Mouse (Mus musculus): ENCODE data around the gene Krt87. TPM values are rescaled to one million over a fixed set of nuclear protein-coding genes. Genes with fewer than 3 reads are reported as not detected.

Gene Krt87
- polyA plus RNA-seq, 1 experiment from 2014 or later = not detected

DNA sequence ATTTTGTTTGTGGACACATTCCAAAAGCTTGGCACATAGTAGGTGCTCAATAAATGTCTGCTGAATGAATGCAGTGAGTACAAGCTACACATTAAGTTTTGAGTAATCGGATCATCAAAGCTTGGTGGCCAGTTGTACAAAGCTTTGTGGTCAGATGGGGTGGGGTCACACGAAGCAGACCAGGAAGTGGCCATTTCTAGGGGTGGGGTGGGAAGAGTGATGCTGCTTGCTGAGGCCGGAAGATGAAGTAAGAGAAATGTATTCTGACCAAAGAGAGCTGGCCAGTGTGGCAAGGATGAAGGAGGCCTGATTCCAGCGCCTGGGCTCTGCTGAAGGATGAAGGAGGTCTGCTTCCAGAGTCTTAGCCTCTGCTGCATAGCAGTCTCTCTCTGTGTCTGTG lies 30.5 kb upstream of the Krt87 start:
- DNase-seq (ENCODE audit: low spot score) = no peak
- H3K4me3 ChIP-seq (ENCODE audit: low read depth, low read length) = no peak overlapping the region
- no peak for ATAC-seq (replicated peaks; ENCODE audit: low FRiP score, low TSS enrichment, low read depth)
- H3K9ac ChIP-seq (ENCODE audit: low read length) = no peak overlapping the region
- 81% methylated on average over 4 of the region's 4 CpGs for WGBS
- H3K4me2 ChIP-seq (ENCODE audit: low read length) = no peak overlapping the region
- H3K27ac ChIP-seq (ENCODE audit: low read depth) = no peak overlapping the region
- no peaks in the 10 kb centered on the region for H3K4me1 ChIP-seq (replicated peaks; ENCODE audit: control insufficient read depth, insufficient read depth, low read length)
- no peaks in the 10 kb centered on the region for H3K9me3 ChIP-seq (ENCODE audit: control insufficient read depth, low read length)
- H3K36me3 ChIP-seq (ENCODE audit: control insufficient read depth, insufficient read depth, low read length) = no peaks in the 10 kb centered on the region
- H3K27me3 ChIP-seq (replicated peaks; ENCODE audit: control insufficient read depth, insufficient read depth, low read length) = no peaks in the 10 kb centered on the region

DNA sequence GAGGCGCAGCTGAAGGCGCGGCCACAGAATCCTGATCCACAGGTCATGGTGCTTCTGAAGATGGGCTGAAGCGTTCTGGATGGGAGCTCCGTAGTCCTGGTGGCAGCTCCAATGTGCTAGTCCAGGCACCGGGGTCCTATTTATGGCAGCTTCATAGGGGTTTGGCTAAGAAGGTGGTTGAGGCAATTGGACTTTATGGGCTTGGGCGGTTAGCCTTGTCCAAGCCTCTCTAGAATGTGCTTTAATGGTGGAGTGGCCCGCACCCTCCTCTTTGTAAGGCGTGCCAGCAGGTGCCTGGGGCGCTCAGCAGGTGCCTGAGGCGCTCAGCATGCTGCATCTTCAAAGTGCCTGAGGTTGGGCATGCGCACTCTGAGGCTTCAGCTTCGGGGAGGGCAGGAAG lies 25.0 kb upstream of the Krt87 start, which contains the start of gene Krt81:
Krt81 (minus strand) TSS at position 101 of the 400 bp plus-strand sequence.
- Histone ChIP-seq H3K9ac (ENCODE audit: low read length) (no peak within 1 kb of the TSS), H3K4me1 (replicated peaks; ENCODE audit: control insufficient read depth, insufficient read depth, low read length) (no peaks in the 10 kb centered on the region), H3K4me2 (ENCODE audit: low read length) (no peak within 1 kb of the TSS), H3K27ac (ENCODE audit: low read depth) (no peak within 1 kb of the TSS), H3K36me3 (ENCODE audit: control insufficient read depth, insufficient read depth, low read length) (no peaks in the 10 kb centered on the region), H3K27me3 (replicated peaks; ENCODE audit: control insufficient read depth, insufficient read depth, low read length) (no peaks in the 10 kb centered on the region), H3K4me3 (ENCODE audit: low read depth, low read length) (no peak within 1 kb of the TSS), H3K9me3 (ENCODE audit: control insufficient read depth, low read length) (no peaks in the 10 kb centered on the region)
- ATAC-seq (replicated peaks; ENCODE audit: low FRiP score, low TSS enrichment, low read depth) (no peak), DNase-seq (ENCODE audit: low spot score) (no peak)
- 85% methylated on average over 13 of the region's 13 CpGs for WGBS

DNA sequence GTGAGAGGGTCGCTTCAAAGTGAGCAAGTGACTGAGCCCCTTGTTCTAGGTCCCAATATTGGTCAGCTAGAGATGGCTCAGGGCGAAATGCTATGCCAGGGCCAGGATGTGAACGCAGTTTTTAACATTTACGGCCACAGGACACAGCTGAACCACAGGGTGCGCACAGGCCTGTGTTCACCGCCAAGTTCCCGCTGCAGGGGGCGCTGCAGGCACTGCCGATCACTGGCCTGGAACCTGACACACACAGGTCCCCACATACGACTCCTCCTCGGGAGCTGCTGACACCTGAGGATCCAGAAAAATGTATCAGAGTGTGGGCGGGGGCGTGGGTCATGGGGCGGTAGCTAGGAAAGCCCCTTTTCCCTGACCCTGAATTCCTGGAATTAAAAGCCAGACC lies 20.7 kb upstream of the Krt87 start:
- Histone ChIP-seq H3K4me3 (ENCODE audit: low read depth, low read length) (no peak overlapping the region), H3K4me2 (ENCODE audit: low read length) (no peak overlapping the region), H3K36me3 (ENCODE audit: control insufficient read depth, insufficient read depth, low read length) (no peaks in the 10 kb centered on the region), H3K27me3 (replicated peaks; ENCODE audit: control insufficient read depth, insufficient read depth, low read length) (no peaks in the 10 kb centered on the region), H3K9ac (ENCODE audit: low read length) (no peak overlapping the region), H3K9me3 (ENCODE audit: control insufficient read depth, low read length) (no peaks in the 10 kb centered on the region), H3K4me1 (replicated peaks; ENCODE audit: control insufficient read depth, insufficient read depth, low read length) (no peaks in the 10 kb centered on the region), H3K27ac (ENCODE audit: low read depth) (no peak overlapping the region)
- no peak for ATAC-seq (replicated peaks; ENCODE audit: low FRiP score, low TSS enrichment, low read depth)
- 70% methylated on average over 14 of the region's 14 CpGs for WGBS
- no peak for DNase-seq (ENCODE audit: low spot score)

DNA sequence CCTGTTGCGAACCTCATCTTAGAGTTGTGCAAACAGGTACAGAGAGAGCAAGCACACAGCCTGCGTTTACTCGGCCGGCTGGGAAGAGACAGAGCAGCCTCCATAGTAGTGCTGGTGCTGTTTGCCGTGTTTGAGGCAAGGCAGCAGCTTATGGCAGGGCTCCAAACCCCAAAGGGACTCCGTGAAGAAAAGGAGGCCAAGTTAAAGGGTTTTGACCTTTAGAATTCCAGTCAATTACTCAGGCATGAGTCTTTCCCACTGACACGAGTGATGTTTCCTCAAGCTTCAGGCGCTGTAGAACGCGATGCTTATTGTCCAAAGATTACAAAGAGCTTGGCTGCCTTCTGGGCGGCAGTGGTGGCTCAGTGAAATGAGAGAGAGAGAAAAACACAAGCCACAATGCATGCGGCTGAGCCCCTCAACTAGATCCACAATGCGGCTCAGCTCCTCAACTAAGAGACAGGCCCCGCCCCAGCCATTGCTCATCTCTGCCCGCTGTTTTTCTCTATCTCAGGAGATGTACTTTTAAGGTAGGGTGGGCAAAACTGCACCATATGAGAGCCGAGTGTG lies 19.8 kb upstream of the Krt87 start:
- Histone ChIP-seq H3K4me2 (ENCODE audit: low read length) (no peak overlapping the region), H3K4me3 (ENCODE audit: low read depth, low read length) (no peak overlapping the region), H3K9me3 (ENCODE audit: control insufficient read depth, low read length) (no peaks in the 10 kb centered on the region), H3K36me3 (ENCODE audit: control insufficient read depth, insufficient read depth, low read length) (no peaks in the 10 kb centered on the region), H3K9ac (ENCODE audit: low read length) (no peak overlapping the region), H3K4me1 (replicated peaks; ENCODE audit: control insufficient read depth, insufficient read depth, low read length) (no peaks in the 10 kb centered on the region), H3K27me3 (replicated peaks; ENCODE audit: control insufficient read depth, insufficient read depth, low read length) (no peaks in the 10 kb centered on the region), H3K27ac (ENCODE audit: low read depth) (no peak overlapping the region)
- 64% methylated on average over 16 of the region's 16 CpGs for WGBS
- no peak for DNase-seq (ENCODE audit: low spot score)
- no peak for ATAC-seq (replicated peaks; ENCODE audit: low FRiP score, low TSS enrichment, low read depth)

DNA sequence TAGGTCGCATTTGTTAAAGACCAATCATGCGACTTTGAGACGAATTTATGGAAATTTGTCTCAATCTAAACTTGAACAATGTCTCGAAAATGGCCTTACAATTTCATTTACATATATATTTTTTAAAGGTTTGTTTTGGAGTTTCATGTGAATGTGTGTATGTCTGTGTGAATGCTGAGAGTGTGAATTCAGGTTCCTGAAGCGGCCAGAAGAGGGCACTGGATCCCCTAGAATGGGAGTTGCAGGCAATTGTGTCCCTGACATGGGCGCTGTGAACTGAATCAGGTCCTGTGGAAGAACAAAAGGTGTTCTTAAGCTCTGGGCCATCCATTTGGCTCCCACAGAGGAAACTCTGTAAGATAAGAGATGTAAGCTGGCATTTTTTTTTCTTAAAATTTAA lies 17.3 kb upstream of the Krt87 start:
- H3K4me2 ChIP-seq (ENCODE audit: low read length) = no peak overlapping the region
- DNase-seq (ENCODE audit: low spot score) (no peak), ATAC-seq (replicated peaks; ENCODE audit: low FRiP score, low TSS enrichment, low read depth) (no peak)
- no peaks in the 10 kb centered on the region for H3K4me1 ChIP-seq (replicated peaks; ENCODE audit: control insufficient read depth, insufficient read depth, low read length)
- no peaks in the 10 kb centered on the region for H3K27me3 ChIP-seq (replicated peaks; ENCODE audit: control insufficient read depth, insufficient read depth, low read length)
- H3K36me3 ChIP-seq (ENCODE audit: control insufficient read depth, insufficient read depth, low read length) = no peaks in the 10 kb centered on the region
- WGBS = 86% methylated on average over 6 of the region's 6 CpGs
- no peak overlapping the region for H3K9ac ChIP-seq (ENCODE audit: low read length)
- H3K27ac ChIP-seq (ENCODE audit: low read depth) = no peak overlapping the region
- no peaks in the 10 kb centered on the region for H3K9me3 ChIP-seq (ENCODE audit: control insufficient read depth, low read length)
- no peak overlapping the region for H3K4me3 ChIP-seq (ENCODE audit: low read depth, low read length)

DNA sequence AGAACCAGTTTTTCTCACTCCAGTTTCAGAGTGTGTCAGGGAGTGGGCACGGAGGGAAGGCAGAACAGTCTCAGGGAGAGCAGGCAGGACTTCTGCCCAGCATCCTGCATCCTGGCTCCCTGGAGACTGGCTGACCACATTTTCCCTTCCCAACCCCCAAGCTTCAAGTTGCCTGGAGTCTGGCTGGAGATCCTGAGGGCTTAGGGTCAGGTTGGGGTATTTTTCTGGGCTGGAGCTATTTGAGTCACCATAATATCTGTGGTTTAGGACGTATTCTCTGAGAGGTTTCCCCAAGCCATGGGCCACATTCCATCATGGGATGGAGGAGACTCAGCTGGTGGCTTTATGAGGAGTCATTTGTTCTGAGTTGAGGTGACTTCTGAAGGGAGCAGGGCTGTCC lies 16.7 kb upstream of the Krt87 start:
- no peak overlapping the region for H3K9ac ChIP-seq (ENCODE audit: low read length)
- no peaks in the 10 kb centered on the region for H3K36me3 ChIP-seq (ENCODE audit: control insufficient read depth, insufficient read depth, low read length)
- H3K27me3 ChIP-seq (replicated peaks; ENCODE audit: control insufficient read depth, insufficient read depth, low read length) = no peaks in the 10 kb centered on the region
- DNase-seq (ENCODE audit: low spot score) (no peak), ATAC-seq (replicated peaks; ENCODE audit: low FRiP score, low TSS enrichment, low read depth) (no peak)
- H3K9me3 ChIP-seq (ENCODE audit: control insufficient read depth, low read length) = no peaks in the 10 kb centered on the region
- H3K4me3 ChIP-seq (ENCODE audit: low read depth, low read length) = no peak overlapping the region
- no peak overlapping the region for H3K27ac ChIP-seq (ENCODE audit: low read depth)
- 75% methylated on average over 2 of the region's 2 CpGs for WGBS
- H3K4me2 ChIP-seq (ENCODE audit: low read length) = no peak overlapping the region
- H3K4me1 ChIP-seq (replicated peaks; ENCODE audit: control insufficient read depth, insufficient read depth, low read length) = no peaks in the 10 kb centered on the region

DNA sequence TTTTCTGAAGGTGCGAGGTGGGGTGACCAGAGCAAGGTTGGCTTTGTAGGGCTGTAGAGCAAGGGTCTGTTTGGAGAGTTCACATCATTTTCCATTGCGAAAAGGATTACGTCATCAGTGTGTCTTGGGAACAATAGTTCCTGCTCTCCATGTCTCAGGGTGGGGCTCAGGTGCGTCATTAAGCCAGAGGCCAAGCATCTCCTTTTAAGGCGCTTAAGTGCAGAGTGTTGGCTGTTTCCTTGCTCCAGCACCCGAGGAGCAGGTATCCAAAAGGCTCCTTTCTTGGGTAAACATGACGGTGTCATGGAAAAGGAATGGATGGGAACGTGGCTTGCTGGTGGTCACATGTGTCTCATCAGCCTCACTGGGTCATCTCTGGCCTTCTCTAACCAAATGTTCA lies 16.2 kb upstream of the Krt87 start:
- Histone ChIP-seq H3K36me3 (ENCODE audit: control insufficient read depth, insufficient read depth, low read length) (no peaks in the 10 kb centered on the region), H3K27me3 (replicated peaks; ENCODE audit: control insufficient read depth, insufficient read depth, low read length) (no peaks in the 10 kb centered on the region), H3K4me1 (replicated peaks; ENCODE audit: control insufficient read depth, insufficient read depth, low read length) (no peaks in the 10 kb centered on the region), H3K27ac (ENCODE audit: low read depth) (no peak overlapping the region), H3K9me3 (ENCODE audit: control insufficient read depth, low read length) (no peaks in the 10 kb centered on the region), H3K4me2 (ENCODE audit: low read length) (no peak overlapping the region), H3K9ac (ENCODE audit: low read length) (no peak overlapping the region), H3K4me3 (ENCODE audit: low read depth, low read length) (no peak overlapping the region)
- ATAC-seq (replicated peaks; ENCODE audit: low FRiP score, low TSS enrichment, low read depth) (no peak), DNase-seq (ENCODE audit: low spot score) (no peak)
- 82% methylated on average over 8 of the region's 8 CpGs for WGBS

DNA sequence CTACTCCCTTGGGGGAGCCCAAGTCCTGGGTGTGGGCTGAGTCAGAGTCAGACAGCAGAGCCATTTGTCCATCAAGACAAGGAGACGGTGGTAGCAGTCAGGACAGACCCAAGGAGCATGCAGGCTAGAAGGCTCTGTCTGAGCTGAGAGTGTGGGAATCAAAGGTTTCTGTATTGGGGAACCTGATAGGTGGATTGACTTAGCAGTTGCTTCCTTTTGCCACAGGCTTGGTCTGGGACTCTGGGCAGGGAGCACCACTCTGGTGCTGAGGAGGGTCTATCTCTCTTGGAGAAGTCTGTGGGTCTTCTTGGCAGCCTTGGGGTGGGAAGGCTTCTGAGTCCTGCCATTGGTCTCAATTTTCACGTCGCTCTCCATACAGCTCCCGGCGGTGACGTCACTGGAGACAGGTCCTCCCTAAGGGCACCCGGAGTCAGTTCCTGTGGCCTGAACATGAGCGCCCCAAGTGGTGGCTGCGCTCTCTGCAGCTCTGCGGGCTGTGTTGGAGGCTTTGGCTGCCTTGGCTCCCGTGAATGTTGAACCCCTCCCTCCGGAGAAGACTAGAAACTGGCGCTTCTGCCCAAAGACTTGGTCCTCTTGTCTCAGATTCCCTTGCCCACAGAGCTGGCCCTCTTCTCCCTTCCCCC lies 14.6 kb upstream of the Krt87 start:
- H3K9ac ChIP-seq (ENCODE audit: low read length) = no peak overlapping the region
- no peaks in the 10 kb centered on the region for H3K27me3 ChIP-seq (replicated peaks; ENCODE audit: control insufficient read depth, insufficient read depth, low read length)
- WGBS = 4% methylated on average over 13 of the region's 13 CpGs
- DNase-seq (ENCODE audit: low spot score) (peak; percentile 92), ATAC-seq (replicated peaks; ENCODE audit: low FRiP score, low TSS enrichment, low read depth) (peak; percentile 72; the same call in 1 of the 2 replicates)
- H3K9me3 ChIP-seq (ENCODE audit: control insufficient read depth, low read length) = no peaks in the 10 kb centered on the region
- H3K36me3 ChIP-seq (ENCODE audit: control insufficient read depth, insufficient read depth, low read length) = no peaks in the 10 kb centered on the region
- H3K4me2 ChIP-seq (ENCODE audit: low read length) = 0 out of 2 replicates have a peak overlapping the region, but pooled peaks have one; percentile 22
- H3K4me1 ChIP-seq (replicated peaks; ENCODE audit: control insufficient read depth, insufficient read depth, low read length) = no peaks in the 10 kb centered on the region
- no peak overlapping the region for H3K4me3 ChIP-seq (ENCODE audit: low read depth, low read length)
- H3K27ac ChIP-seq (ENCODE audit: low read depth) = no peak overlapping the region

DNA sequence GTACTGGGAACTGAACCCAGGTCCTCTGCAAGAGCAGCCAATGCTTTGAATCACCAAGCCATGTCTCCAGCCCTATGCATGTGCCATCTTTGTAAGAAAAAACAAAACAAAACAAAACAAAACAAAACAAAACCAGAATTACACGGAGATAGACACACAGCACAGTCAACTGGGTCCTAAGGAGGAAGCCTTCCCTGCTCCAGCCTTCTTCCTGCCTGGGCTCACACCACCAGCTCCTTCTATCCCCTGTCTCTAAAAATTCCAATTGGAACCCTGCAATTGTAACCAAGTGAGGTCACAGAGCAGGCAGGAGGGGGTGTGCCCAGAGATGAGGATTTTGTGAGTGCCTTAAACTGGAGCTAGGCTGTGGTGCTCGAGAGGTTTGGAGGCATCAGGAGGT lies 8.8 kb upstream of the Krt87 start, which contains the start of gene Krt88:
Krt88 (plus strand) TSS at position 301 of the 400 bp plus-strand sequence.
- H3K9me3 ChIP-seq (ENCODE audit: control insufficient read depth, low read length) = no peaks in the 10 kb centered on the region
- ATAC-seq (replicated peaks; ENCODE audit: low FRiP score, low TSS enrichment, low read depth) (no peak), DNase-seq (ENCODE audit: low spot score) (no peak)
- no peaks in the 10 kb centered on the region for H3K4me1 ChIP-seq (replicated peaks; ENCODE audit: control insufficient read depth, insufficient read depth, low read length)
- H3K27me3 ChIP-seq (replicated peaks; ENCODE audit: control insufficient read depth, insufficient read depth, low read length) = no peaks in the 10 kb centered on the region
- H3K4me2 ChIP-seq (ENCODE audit: low read length) = no peak within 1 kb of the TSS
- no peak within 1 kb of the TSS for H3K27ac ChIP-seq (ENCODE audit: low read depth)
- H3K4me3 ChIP-seq (ENCODE audit: low read depth, low read length) = no peak within 1 kb of the TSS
- no peaks in the 10 kb centered on the region for H3K36me3 ChIP-seq (ENCODE audit: control insufficient read depth, insufficient read depth, low read length)
- WGBS = 70% methylated on average over 2 of the region's 2 CpGs
- H3K9ac ChIP-seq (ENCODE audit: low read length) = no peak within 1 kb of the TSS
